16 mouse cellular contexts compared by ENCODE assay signal in the genomic region with DNA sequence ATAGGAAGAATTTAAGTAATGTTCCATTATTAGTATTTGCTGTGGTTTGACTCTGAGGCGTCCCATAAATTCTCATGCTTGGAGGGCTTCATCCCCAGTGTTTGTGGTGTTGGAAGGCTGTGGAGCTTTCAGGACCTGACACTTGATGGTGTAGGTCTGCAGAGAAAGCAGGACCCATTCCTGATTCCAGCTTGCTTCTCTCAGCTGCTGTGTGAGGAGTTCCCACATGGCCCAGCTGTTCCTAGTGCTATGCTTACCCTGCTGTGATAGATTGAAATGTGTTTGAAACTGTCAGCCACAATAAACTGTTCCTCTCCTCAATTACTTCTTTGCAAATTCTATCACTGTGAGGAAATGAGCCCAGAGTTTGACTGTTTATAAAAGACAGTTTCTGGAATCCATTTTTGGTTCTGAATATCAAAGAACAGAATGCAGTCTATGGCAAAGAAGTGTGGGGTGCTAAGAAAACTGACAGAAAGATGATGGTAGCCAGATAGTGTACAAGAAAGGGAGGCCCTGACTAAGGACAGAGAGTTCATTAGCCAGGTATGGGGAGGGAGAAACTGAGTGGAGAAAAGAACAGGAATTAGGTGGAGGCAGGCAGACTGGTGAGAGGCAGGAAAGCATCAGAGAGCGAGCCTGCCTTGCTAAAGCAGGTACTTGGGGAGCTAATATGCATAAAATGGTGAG.
DNase-seq lines count a peak whose midpoint lies in the region; ATAC-seq and TF ChIP-seq lines count a peak whose summit lies in the region.
"Had no signal": no experiment of that assay in that cellular context is flagged by ENCODE, and none has a peak within 500 bp of the region (broad histone marks: within the 10 kb centered on the region; RNA-seq: fewer than 3 reads in every experiment).

No protein-coding gene starts in this region.

- no peaks in the 10 kb centered on the region for H3K9me3 ChIP-seq in kidney, embryonic 15.5 days (replicated peaks)
- H3K9me3 ChIP-seq in lung, postnatal 0 days (ENCODE audit: low read length), result no peaks in the 10 kb centered on the region
- H3K9me3 ChIP-seq: heart, embryonic 15.5 days; neural tube, embryonic 12.5 days had no signal

- no peak overlapping the region for H3K9ac ChIP-seq in kidney, embryonic 15.5 days
- no peak overlapping the region for H3K9ac ChIP-seq in lung, postnatal 0 days (replicated peaks; ENCODE audit: low read depth)
- H3K9ac ChIP-seq: heart, embryonic 15.5 days; liver, embryonic 14.5 days; neural tube, embryonic 12.5 days had no signal

- no peak overlapping the region for H3K4me2 ChIP-seq in kidney, embryonic 15.5 days
- H3K4me2 ChIP-seq in lung, postnatal 0 days (replicated peaks; ENCODE audit: low read depth, low read length), result no peak overlapping the region
- H3K4me2 ChIP-seq: heart, embryonic 15.5 days; neural tube, embryonic 12.5 days had no signal

- H3K27me3 ChIP-seq in kidney, embryonic 15.5 days, result no peaks in the 10 kb centered on the region
- H3K27me3 ChIP-seq in kidney, adult 2 months (replicated peaks; ENCODE audit: control insufficient read depth, insufficient read depth, low read length), result no peaks in the 10 kb centered on the region
- H3K27me3 ChIP-seq in lung, postnatal 0 days (replicated peaks; ENCODE audit: insufficient read depth, low read length), result no peaks in the 10 kb centered on the region
- H3K27me3 ChIP-seq: heart, embryonic 15.5 days; neural tube, embryonic 12.5 days had no signal

- 65% methylated on average over 2 of the region's 2 CpGs for WGBS in kidney, embryonic 15.5 days
- 71% methylated on average over 2 of the region's 2 CpGs for WGBS in kidney, adult 2 months
- WGBS in lung, postnatal 0 days, result 73% methylated on average over 2 of the region's 2 CpGs

- H3K4me1 ChIP-seq in kidney, embryonic 15.5 days, result no peaks in the 10 kb centered on the region
- H3K4me1 ChIP-seq in kidney, adult 2 months (ENCODE audit: control insufficient read depth, insufficient read depth, low read length), result no peaks in the 10 kb centered on the region
- no peaks in the 10 kb centered on the region for H3K4me1 ChIP-seq in lung, postnatal 0 days (ENCODE audit: insufficient read depth, low read depth, low read length)
- H3K4me1 ChIP-seq: heart, embryonic 15.5 days; neural tube, embryonic 12.5 days had no signal

- no peak for TF ChIP-seq EP300 in lung, postnatal 0 days (IDR thresholded peaks at IDR 0.05)

- DNase-seq in kidney, adult 2 months, result no peak
- peak; percentile 5 for DNase-seq in right cerebral cortex, adult 18-20 months
- DNase-seq in right cerebral cortex, postnatal 4 days, result no peak
- DNase-seq in lung, postnatal 0 days (ENCODE audit: low spot score), result peak; percentile 33
- no peak for DNase-seq in urinary bladder, postnatal 25 days (ENCODE audit: low spot score)
- no peak for DNase-seq in adrenal gland, adult (ENCODE audit: inconsistent age in 2 of 2, low spot score in 1 of 2)
- DNase-seq: adrenal gland, postnatal 10 days; cerebellum, postnatal 14 days; heart, adult 11 months; right cerebral cortex, postnatal 25 days had no signal

- no peak overlapping the region for H3K27ac ChIP-seq in kidney, embryonic 15.5 days
- H3K27ac ChIP-seq in kidney, adult 2 months (ENCODE audit: insufficient read depth, low read depth, low read length), result no peak overlapping the region
- no peak overlapping the region for H3K27ac ChIP-seq in lung, postnatal 0 days (ENCODE audit: low read length)
- H3K27ac ChIP-seq: heart, embryonic 15.5 days; liver, embryonic 14.5 days; neural tube, embryonic 12.5 days had no signal

- ATAC-seq in kidney, embryonic 15.5 days (replicated peaks; ENCODE audit: low FRiP score), result peak; percentile 58; the same call in 1 of the 2 replicates
- peak; percentile 46 for ATAC-seq in lung, postnatal 0 days
- ATAC-seq: CD4-positive, CD25-positive, alpha-beta regulatory T cell, adult 4 months; inflammation-experienced regulatory T-cells, adult 6 months had no signal

- TF ChIP-seq CTCF in kidney, adult 2 months (conservative IDR thresholded peaks at IDR 0.05; ENCODE audit: insufficient read depth, insufficient read length, low read depth, low read length), result no peak
- no peak for TF ChIP-seq CTCF in lung, postnatal 0 days (IDR thresholded peaks at IDR 0.05)

- no peak for TF ChIP-seq POLR2A in kidney, adult 2 months (IDR thresholded peaks at IDR 0.05; ENCODE audit: low read depth, low read length)

- no peak overlapping the region for H3K4me3 ChIP-seq in kidney, embryonic 15.5 days (replicated peaks)
- no peak overlapping the region for H3K4me3 ChIP-seq in kidney, adult 2 months (ENCODE audit: insufficient read depth, low read depth, low read length)
- no peak overlapping the region for H3K4me3 ChIP-seq in lung, postnatal 0 days (ENCODE audit: low read depth, low read length)
- H3K4me3 ChIP-seq: heart, embryonic 15.5 days; neural tube, embryonic 12.5 days had no signal

- no peaks in the 10 kb centered on the region for H3K36me3 ChIP-seq in kidney, embryonic 15.5 days
- H3K36me3 ChIP-seq in kidney, adult 2 months (ENCODE audit: control insufficient read depth, insufficient read depth, low read length), result no peaks in the 10 kb centered on the region
- no peaks in the 10 kb centered on the region for H3K36me3 ChIP-seq in lung, postnatal 0 days (ENCODE audit: insufficient read depth, low read length)
- H3K36me3 ChIP-seq: heart, embryonic 15.5 days; neural tube, embryonic 12.5 days had no signal

Comparison
In these comparisons a context has a peak if more than half of its experiments do, and no peak if none do; other contexts are left out.
1. DNase-seq: peak in right cerebral cortex, adult 18-20 months (single experiment) and lung, postnatal 0 days (single experiment); none in kidney, adult 2 months (single experiment), right cerebral cortex, postnatal 4 days (single experiment), urinary bladder, postnatal 25 days (single experiment) and adrenal gland, adult (0 of 2).